Mouse (Mus musculus): ENCODE measurements around the gene Lmtk2.

Gene Lmtk2

GRCm38 (mm10) chr5:144100149-144100935, at the start of gene Lmtk2:
Gene Lmtk2, plus strand, starts transcription at chr5:144100436.
- DNase-seq (ENCODE audit: low spot score in 2 of 2) = peak; percentile 96 to 97

GRCm38 (mm10) chr5:144051268-144051667, 49.0 kb upstream of the Lmtk2 start:
- no peak for DNase-seq (ENCODE audit: low spot score in 2 of 2)

GRCm38 (mm10) chr5:144053450-144053849, 46.8 kb upstream of the Lmtk2 start:
- no peak for DNase-seq (ENCODE audit: low spot score in 2 of 2)

GRCm38 (mm10) chr5:144054340-144054739, 45.9 kb upstream of the Lmtk2 start:
- no peak for DNase-seq (ENCODE audit: low spot score in 2 of 2)

- no peak for DNase-seq (ENCODE audit: low spot score in 2 of 2)
Observed at GRCm38 (mm10) chr5:144064093-144064492, 36.1 kb upstream of the Lmtk2 start.

GRCm38 (mm10) chr5:144066036-144066435, 34.2 kb upstream of the Lmtk2 start:
- DNase-seq (ENCODE audit: low spot score in 2 of 2) = no peak

- no peak for DNase-seq (ENCODE audit: low spot score in 2 of 2)
Observed at GRCm38 (mm10) chr5:144070064-144070463, 30.2 kb upstream of the Lmtk2 start.

- DNase-seq (ENCODE audit: low spot score in 2 of 2) = no peak
Observed at GRCm38 (mm10) chr5:144071249-144071648, 29.0 kb upstream of the Lmtk2 start.

GRCm38 (mm10) chr5:144077541-144077940, 22.7 kb upstream of the Lmtk2 start:
- DNase-seq (ENCODE audit: low spot score in 2 of 2) = no peak

- DNase-seq (ENCODE audit: low spot score in 2 of 2) = no peak
Observed at GRCm38 (mm10) chr5:144080886-144081285, 19.4 kb upstream of the Lmtk2 start.

GRCm38 (mm10) chr5:144082006-144082405, 18.2 kb upstream of the Lmtk2 start:
- DNase-seq (ENCODE audit: low spot score in 2 of 2) = no peak

- DNase-seq (ENCODE audit: low spot score in 2 of 2) = no peak
Observed at GRCm38 (mm10) chr5:144083521-144083920, 16.7 kb upstream of the Lmtk2 start.

- DNase-seq (ENCODE audit: low spot score in 2 of 2) = no peak
Observed at GRCm38 (mm10) chr5:144084271-144084670, 16.0 kb upstream of the Lmtk2 start.

- DNase-seq (ENCODE audit: low spot score in 2 of 2) = no peak
Observed at GRCm38 (mm10) chr5:144085696-144086095, 14.5 kb upstream of the Lmtk2 start.

- no peak for DNase-seq (ENCODE audit: low spot score in 2 of 2)
Observed at GRCm38 (mm10) chr5:144086494-144086893, 13.7 kb upstream of the Lmtk2 start.

GRCm38 (mm10) chr5:144088354-144088753, 11.9 kb upstream of the Lmtk2 start:
- DNase-seq (ENCODE audit: low spot score in 2 of 2) = no peak

GRCm38 (mm10) chr5:144095461-144095970, 4.7 kb upstream of the Lmtk2 start:
- no peak for DNase-seq (ENCODE audit: low spot score in 2 of 2)

- no peak for DNase-seq (ENCODE audit: low spot score in 2 of 2)
Observed at GRCm38 (mm10) chr5:144097902-144098639, 2.2 kb upstream of the Lmtk2 start.

- no peak for DNase-seq (ENCODE audit: low spot score in 2 of 2)
Observed at GRCm38 (mm10) chr5:144098640-144098929, 1.7 kb upstream of the Lmtk2 start.

GRCm38 (mm10) chr5:144100948-144101347, 712 bp downstream of the Lmtk2 start:
- no peak for DNase-seq (ENCODE audit: low spot score in 2 of 2)

- DNase-seq (ENCODE audit: low spot score in 2 of 2) = peak; percentile 34 to 44
Observed at GRCm38 (mm10) chr5:144105070-144105469, 4.8 kb downstream of the Lmtk2 start.

GRCm38 (mm10) chr5:144105471-144106129, 5.4 kb downstream of the Lmtk2 start:
- no peak for DNase-seq (ENCODE audit: low spot score in 2 of 2)

- DNase-seq (ENCODE audit: low spot score in 2 of 2) = no peak
Observed at GRCm38 (mm10) chr5:144106130-144106510, 5.9 kb downstream of the Lmtk2 start.

Data from heart, adult 9 months (tissue).